Mouse (Mus musculus) thymus, adult 2 months (tissue): ENCODE results near the gene Ano1.

ENCODE experiments used
- CTCF ChIP-seq: fragments of 200-500 bp; IDR thresholded peaks from 2 replicates; pipeline ENCODE4 v1.5.1; 2012; ENCODE audit warnings: mild to moderate bottlenecking, control low read depth, low read length, moderate library complexity, borderline replicate concordance; ENCODE audit not compliant: control insufficient read depth, poor library complexity, insufficient read depth; ENCODE audit errors: extremely low read depth
- POLR2A ChIP-seq: fragments of 200-500 bp; IDR thresholded peaks from 2 replicates; pipeline ENCODE4 v1.6.1; 2012; ENCODE audit warnings: mild to moderate bottlenecking, low read length, control low read depth, moderate library complexity; ENCODE audit not compliant: control insufficient read depth, poor library complexity, insufficient read depth; ENCODE audit errors: extremely low read depth

- TF ChIP-seq CTCF (no peak), POLR2A (no peak)
Measured at GRCm38 (mm10) chr7:144668603-144669278, 83.0 kb downstream of the Ano1 start.
